Mouse (Mus musculus): ENCODE measurements around the gene Col4a3.

The Col4a3 gene

GRCm38 (mm10) chr1:82768269-82768668, 181.5 kb downstream of the Col4a3 start, which contains the start of gene Tm4sf20:
Gene Tm4sf20 (minus strand): TSS chr1:82768461.
- DNase-seq (ENCODE audit: low read depth, low spot score): no peak

- no peak for DNase-seq (ENCODE audit: low read depth, low spot score)
These were observed 184.4 kb downstream of the Col4a3 start, which contains the start of gene Gm47791 for GRCm38 (mm10) chr1:82771022-82771586. Gene Gm47791 (minus strand): TSS chr1:82771243.
